Mouse (Mus musculus) A20 (cell line): ENCODE data around the gene Sipa1l2.

Experiments used
- DNase-seq: peaks from one replicate; pipeline ENCODE4 v3.0.0-alpha.2; 2011; ENCODE audit warnings: low read depth, low spot score

Gene Sipa1l2

DNA sequence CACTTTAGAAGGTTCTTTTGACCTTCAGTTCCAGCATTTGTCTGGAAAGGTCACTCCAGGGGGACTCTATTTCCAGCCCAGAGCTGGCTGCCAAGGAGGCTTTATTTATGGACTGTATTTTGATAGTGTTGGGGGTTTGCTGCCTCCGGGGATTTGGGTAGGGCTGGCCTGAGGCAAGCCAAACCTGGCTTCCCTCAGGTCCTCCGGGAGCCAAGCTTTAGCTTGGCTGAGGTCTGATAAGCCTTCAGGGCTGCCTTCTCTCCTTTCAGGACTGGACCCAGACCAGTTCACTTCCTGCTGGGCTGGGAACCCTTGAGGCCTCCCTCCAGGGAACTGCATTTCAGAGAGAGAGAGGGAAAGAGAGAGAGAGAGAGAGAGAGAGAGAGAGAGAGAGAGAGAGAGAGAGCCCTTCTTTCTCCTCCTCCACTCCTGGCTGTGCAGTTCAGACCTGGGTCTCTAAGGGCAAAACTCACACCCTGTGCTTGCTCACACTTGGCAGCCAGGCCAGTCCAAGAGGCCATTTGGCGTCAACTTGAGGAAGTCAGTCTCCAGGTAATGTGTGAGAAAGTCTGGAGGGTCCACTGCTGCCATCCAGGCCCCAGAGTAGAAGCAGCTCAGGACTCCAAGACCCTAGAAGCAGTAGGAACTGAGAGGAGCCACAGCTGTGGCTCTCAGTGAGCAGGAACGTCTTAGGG, 201.1 kb downstream of the Sipa1l2 start:
- DNase-seq = no peak
